Mouse (Mus musculus): ENCODE data around the gene Gse1.

Gse1 gene

GRCm38 (mm10) chr8:120440739-120441138, 212.5 kb downstream of the Gse1 start:
- H3K27me3 ChIP-seq (ENCODE audit: control insufficient read depth, insufficient read depth, low read length, poor library complexity, severe bottlenecking), result no peaks in the 10 kb centered on the region
- DNase-seq (ENCODE audit: low read depth, low spot score), result no peak
- H3K36me3 ChIP-seq (ENCODE audit: control insufficient read depth, insufficient read depth, low read length, poor library complexity, severe bottlenecking), result no peaks in the 10 kb centered on the region

- no peak for DNase-seq (ENCODE audit: low read depth, low spot score)
- H3K27me3 ChIP-seq (ENCODE audit: control insufficient read depth, insufficient read depth, low read length, poor library complexity, severe bottlenecking), result no peaks in the 10 kb centered on the region
- H3K36me3 ChIP-seq (ENCODE audit: control insufficient read depth, insufficient read depth, low read length, poor library complexity, severe bottlenecking), result no peaks in the 10 kb centered on the region
These were observed 213.4 kb downstream of the Gse1 start for GRCm38 (mm10) chr8:120441637-120442036.

GRCm38 (mm10) chr8:120442306-120443003, 214.2 kb downstream of the Gse1 start:
- H3K27me3 ChIP-seq (ENCODE audit: control insufficient read depth, insufficient read depth, low read length, poor library complexity, severe bottlenecking), result no peaks in the 10 kb centered on the region
- DNase-seq (ENCODE audit: low read depth, low spot score), result no peak
- no peaks in the 10 kb centered on the region for H3K36me3 ChIP-seq (ENCODE audit: control insufficient read depth, insufficient read depth, low read length, poor library complexity, severe bottlenecking)

GRCm38 (mm10) chr8:120445249-120445648, 217.0 kb downstream of the Gse1 start:
- H3K27me3 ChIP-seq (ENCODE audit: control insufficient read depth, insufficient read depth, low read length, poor library complexity, severe bottlenecking), result no peaks in the 10 kb centered on the region
- peak; percentile 15 for DNase-seq (ENCODE audit: low read depth, low spot score)
- H3K36me3 ChIP-seq (ENCODE audit: control insufficient read depth, insufficient read depth, low read length, poor library complexity, severe bottlenecking), result no peaks in the 10 kb centered on the region

- Histone ChIP-seq H3K36me3 (ENCODE audit: control insufficient read depth, insufficient read depth, low read length, poor library complexity, severe bottlenecking) (no peaks in the 10 kb centered on the region), H3K27me3 (ENCODE audit: control insufficient read depth, insufficient read depth, low read length, poor library complexity, severe bottlenecking) (no peaks in the 10 kb centered on the region)
- no peak for DNase-seq (ENCODE audit: low read depth, low spot score)
These were observed 219.9 kb downstream of the Gse1 start for GRCm38 (mm10) chr8:120448131-120448530.

GRCm38 (mm10) chr8:120449139-120449538, 220.9 kb downstream of the Gse1 start:
- Histone ChIP-seq H3K36me3 (ENCODE audit: control insufficient read depth, insufficient read depth, low read length, poor library complexity, severe bottlenecking) (no peaks in the 10 kb centered on the region), H3K27me3 (ENCODE audit: control insufficient read depth, insufficient read depth, low read length, poor library complexity, severe bottlenecking) (no peaks in the 10 kb centered on the region)
- no peak for DNase-seq (ENCODE audit: low read depth, low spot score)

- DNase-seq (ENCODE audit: low read depth, low spot score), result no peak
- Histone ChIP-seq H3K27me3 (ENCODE audit: control insufficient read depth, insufficient read depth, low read length, poor library complexity, severe bottlenecking) (no peaks in the 10 kb centered on the region), H3K36me3 (ENCODE audit: control insufficient read depth, insufficient read depth, low read length, poor library complexity, severe bottlenecking) (no peaks in the 10 kb centered on the region)
These were observed 221.4 kb downstream of the Gse1 start for GRCm38 (mm10) chr8:120449608-120450031.

- no peak for DNase-seq (ENCODE audit: low read depth, low spot score)
- Histone ChIP-seq H3K27me3 (ENCODE audit: control insufficient read depth, insufficient read depth, low read length, poor library complexity, severe bottlenecking) (no peaks in the 10 kb centered on the region), H3K36me3 (ENCODE audit: control insufficient read depth, insufficient read depth, low read length, poor library complexity, severe bottlenecking) (no peaks in the 10 kb centered on the region)
These were observed 223.9 kb downstream of the Gse1 start for GRCm38 (mm10) chr8:120452111-120452510.

GRCm38 (mm10) chr8:120454404-120454803, 226.1 kb downstream of the Gse1 start:
- DNase-seq (ENCODE audit: low read depth, low spot score), result no peak
- no peaks in the 10 kb centered on the region for H3K36me3 ChIP-seq (ENCODE audit: control insufficient read depth, insufficient read depth, low read length, poor library complexity, severe bottlenecking)
- H3K27me3 ChIP-seq (ENCODE audit: control insufficient read depth, insufficient read depth, low read length, poor library complexity, severe bottlenecking), result no peaks in the 10 kb centered on the region

- no peak for DNase-seq (ENCODE audit: low read depth, low spot score)
- Histone ChIP-seq H3K36me3 (ENCODE audit: control insufficient read depth, insufficient read depth, low read length, poor library complexity, severe bottlenecking) (no peaks in the 10 kb centered on the region), H3K27me3 (ENCODE audit: control insufficient read depth, insufficient read depth, low read length, poor library complexity, severe bottlenecking) (no peaks in the 10 kb centered on the region)
These were observed 232.1 kb downstream of the Gse1 start for GRCm38 (mm10) chr8:120460375-120460774.

- H3K36me3 ChIP-seq (ENCODE audit: control insufficient read depth, insufficient read depth, low read length, poor library complexity, severe bottlenecking), result no peaks in the 10 kb centered on the region
- DNase-seq (ENCODE audit: low read depth, low spot score), result no peak
- H3K27me3 ChIP-seq (ENCODE audit: control insufficient read depth, insufficient read depth, low read length, poor library complexity, severe bottlenecking), result no peaks in the 10 kb centered on the region
These were observed 233.9 kb downstream of the Gse1 start for GRCm38 (mm10) chr8:120462119-120462551.

- no peak for DNase-seq (ENCODE audit: low read depth, low spot score)
- no peaks in the 10 kb centered on the region for H3K36me3 ChIP-seq (ENCODE audit: control insufficient read depth, insufficient read depth, low read length, poor library complexity, severe bottlenecking)
- H3K27me3 ChIP-seq (ENCODE audit: control insufficient read depth, insufficient read depth, low read length, poor library complexity, severe bottlenecking), result no peaks in the 10 kb centered on the region
These were observed 234.4 kb downstream of the Gse1 start for GRCm38 (mm10) chr8:120462611-120463010.

- DNase-seq (ENCODE audit: low read depth, low spot score), result peak; percentile 80
- Histone ChIP-seq H3K27me3 (ENCODE audit: control insufficient read depth, insufficient read depth, low read length, poor library complexity, severe bottlenecking) (no peaks in the 10 kb centered on the region), H3K36me3 (ENCODE audit: control insufficient read depth, insufficient read depth, low read length, poor library complexity, severe bottlenecking) (no peaks in the 10 kb centered on the region)
These were observed 235.8 kb downstream of the Gse1 start for GRCm38 (mm10) chr8:120463918-120464584.

GRCm38 (mm10) chr8:120464585-120464937, 236.3 kb downstream of the Gse1 start:
- H3K27me3 ChIP-seq (ENCODE audit: control insufficient read depth, insufficient read depth, low read length, poor library complexity, severe bottlenecking), result no peaks in the 10 kb centered on the region
- DNase-seq (ENCODE audit: low read depth, low spot score), result no peak

GRCm38 (mm10) chr8:120465710-120466109, 237.5 kb downstream of the Gse1 start:
- no peaks in the 10 kb centered on the region for H3K36me3 ChIP-seq (ENCODE audit: control insufficient read depth, insufficient read depth, low read length, poor library complexity, severe bottlenecking)
- H3K27me3 ChIP-seq (ENCODE audit: control insufficient read depth, insufficient read depth, low read length, poor library complexity, severe bottlenecking), result no peaks in the 10 kb centered on the region
- no peak for DNase-seq (ENCODE audit: low read depth, low spot score)

More at GRCm38 (mm10) chr8:120464585-120464937, 236.3 kb downstream of the Gse1 start:
- H3K36me3 ChIP-seq (ENCODE audit: control insufficient read depth, insufficient read depth, low read length, poor library complexity, severe bottlenecking), result no peaks in the 10 kb centered on the region

All from splenic B cell, adult 2 months (primary cell).